Mouse (Mus musculus) intestine, embryonic 15.5 days (tissue): ENCODE data around the gene Ate1. TPM values are rescaled to one million over a fixed set of nuclear protein-coding genes. Genes with fewer than 3 reads are reported as not detected.
"Not testable (repeated sequence)": the region's sequence is repeated elsewhere in the genome, so short reads cannot be mapped to it uniquely, and the experiment has no call there.

Experiments used
- ATAC-seq: fragments of 200-750 bp; cut with Nextera tagmentation; 2 replicates; pipeline ENCODE4 v1.8.0; 2017; ENCODE audit warnings: moderate TSS enrichment, moderate library complexity
- H3K27ac ChIP-seq: fragments of 300-500 bp; sonication (generic); 2 replicates; pipeline ENCODE4 v1.5.1; 2015; ENCODE audit warnings: mild to moderate bottlenecking, inconsistent platforms
- H3K27me3 ChIP-seq: fragments of 300-500 bp; sonication (generic); replicated peaks from 2 replicates; pipeline ENCODE4 v1.6.1; 2015; ENCODE audit warnings: inconsistent platforms
- H3K36me3 ChIP-seq: fragments of 300-500 bp; sonication (generic); 2 replicates; pipeline ENCODE4 v1.6.1; 2015; ENCODE audit warnings: inconsistent platforms
- H3K4me1 ChIP-seq: fragments of 300-500 bp; sonication (generic); replicated peaks from 2 replicates; pipeline ENCODE4 v1.6.1; 2015; ENCODE audit warnings: inconsistent platforms
- H3K4me2 ChIP-seq: fragments of 300-500 bp; sonication (generic); replicated peaks from 2 replicates; pipeline ENCODE4 v1.6.1; 2015; ENCODE audit warnings: mild to moderate bottlenecking, inconsistent platforms
- H3K4me3 ChIP-seq: fragments of 300-500 bp; sonication (generic); replicated peaks from 2 replicates; pipeline ENCODE4 v1.5.1; 2015; ENCODE audit warnings: inconsistent platforms
- H3K9ac ChIP-seq: fragments of 300-500 bp; sonication (generic); 2 replicates; pipeline ENCODE4 v1.6.1; 2015; ENCODE audit warnings: inconsistent platforms
- H3K9me3 ChIP-seq: fragments of 300-500 bp; sonication (generic); 2 replicates; pipeline ENCODE4 v1.6.1; 2016; ENCODE audit warnings: inconsistent platforms
- WGBS: fragments of 180-500 bp; shearing (Covaris S2); methylation state at CpG from one replicate; pipeline ENCODE4 v1.1.7; 2015; 5-methylcytosine and 5-hydroxymethylcytosine counted together
- polyA plus RNA-seq: library from polyadenylated mRNA; unstranded; fragments of >200 nt; fragmentation: Nextera tagmentation; extraction: Ambion mirVana; gene quantifications from 2 replicates; pipeline ENCODE4 v1.2.1, GENCODE M21; 2015

Ate1 gene
- polyA plus RNA-seq, 1 experiment from 2014 or later = 57.5 TPM

DNA sequence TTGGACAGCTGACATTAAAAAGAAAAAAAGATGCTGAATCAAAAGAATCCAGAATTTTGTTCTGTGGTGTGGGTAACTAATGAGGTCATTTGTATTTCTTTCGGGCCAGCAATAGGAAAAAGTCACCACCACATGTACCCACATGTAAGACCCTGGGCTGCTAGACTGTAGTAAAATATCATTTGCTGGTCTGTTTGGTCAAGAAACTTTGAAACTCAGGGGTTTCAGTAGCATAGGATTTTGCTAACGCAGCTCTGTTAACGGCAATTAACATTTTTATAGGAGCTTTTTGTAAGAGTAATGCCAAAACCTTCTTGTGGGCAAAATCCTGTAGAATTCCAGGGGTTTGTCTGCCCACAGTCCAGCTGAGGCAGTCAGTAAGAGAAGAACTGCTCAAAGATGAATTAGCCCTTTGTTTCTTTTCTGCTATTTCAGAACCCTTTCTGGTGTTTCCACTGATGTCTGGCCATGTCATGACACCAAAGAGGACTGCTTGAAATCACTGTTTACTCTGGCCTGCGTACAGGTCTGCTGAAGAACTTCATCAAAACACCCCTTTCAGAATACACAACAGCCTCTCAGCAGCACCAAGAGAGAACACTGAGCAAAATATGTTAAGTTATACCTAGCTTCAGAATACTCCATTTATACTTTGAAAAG lies 64.5 kb downstream of the Ate1 start:
- Histone ChIP-seq H3K9ac (no peak overlapping the region), H3K27ac (no peak overlapping the region), H3K4me1 (no peaks in the 10 kb centered on the region), H3K9me3 (no peaks in the 10 kb centered on the region), H3K36me3 (peaks cover 5% of the 10 kb centered on the region; the same call in 1 of the 2 replicates), H3K27me3 (no peaks in the 10 kb centered on the region), H3K4me3 (no peak overlapping the region), H3K4me2 (no peak overlapping the region)
- WGBS = 79% methylated on average over 4 of the region's 4 CpGs
- no peak for ATAC-seq

DNA sequence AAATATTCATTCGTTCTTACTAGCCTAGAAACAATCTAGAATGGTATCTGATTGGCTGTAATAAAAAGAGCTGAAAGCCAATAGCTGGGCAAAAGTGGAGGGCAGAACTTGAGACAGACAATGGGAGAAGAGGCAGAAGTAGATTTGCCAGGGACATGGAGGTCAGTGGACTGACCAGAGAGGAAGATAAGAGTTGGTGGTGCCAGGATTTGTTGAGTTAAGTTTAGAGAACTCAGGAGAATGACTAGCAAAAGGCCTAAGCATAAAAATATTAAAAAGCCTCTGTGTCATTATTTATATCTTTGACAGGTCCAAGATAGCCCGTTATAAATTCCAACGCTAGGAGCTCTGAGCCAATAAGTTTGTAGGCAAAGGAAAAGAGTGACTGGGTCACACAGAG lies 65.9 kb downstream of the Ate1 start:
- no peak overlapping the region for H3K27ac ChIP-seq
- no peaks in the 10 kb centered on the region for H3K9me3 ChIP-seq
- no peaks in the 10 kb centered on the region for H3K27me3 ChIP-seq
- H3K4me1 ChIP-seq = no peaks in the 10 kb centered on the region
- H3K4me3 ChIP-seq = no peak overlapping the region
- H3K9ac ChIP-seq = no peak overlapping the region
- H3K4me2 ChIP-seq = no peak overlapping the region
- ATAC-seq = no peak
- peaks cover 6% of the 10 kb centered on the region; the same call in 1 of the 2 replicates for H3K36me3 ChIP-seq
- WGBS = 58% methylated on average over 3 of the region's 3 CpGs

- no peak for ATAC-seq
- Histone ChIP-seq H3K36me3 (no peaks in the 10 kb centered on the region), H3K27me3 (no peaks in the 10 kb centered on the region), H3K9ac (no peak overlapping the region), H3K27ac (peak overlapping the region; percentile 54; the same call in 1 of the 2 replicates), H3K9me3 (no peaks in the 10 kb centered on the region), H3K4me3 (no peak overlapping the region), H3K4me2 (no peak overlapping the region), H3K4me1 (no peaks in the 10 kb centered on the region)
- WGBS = 89% methylated on average over 5 of the region's 5 CpGs
Observed at GRCm38 (mm10) chr7:130435776-130436175, 84.4 kb downstream of the Ate1 start.

- Histone ChIP-seq H3K27ac (no peak overlapping the region), H3K9me3 (no peaks in the 10 kb centered on the region), H3K27me3 (no peaks in the 10 kb centered on the region), H3K4me1 (no peaks in the 10 kb centered on the region), H3K4me3 (no peak overlapping the region), H3K36me3 (no peaks in the 10 kb centered on the region), H3K9ac (no peak overlapping the region), H3K4me2 (no peak overlapping the region)
- WGBS = 95% methylated on average over 2 of the region's 2 CpGs
- ATAC-seq = no peak
Observed at GRCm38 (mm10) chr7:130432141-130432540, 88.0 kb downstream of the Ate1 start.

GRCm38 (mm10) chr7:130426586-130426985 lies 93.6 kb downstream of the Ate1 start:
- ATAC-seq = no peak
- H3K9ac ChIP-seq = no peak overlapping the region
- no peaks in the 10 kb centered on the region for H3K36me3 ChIP-seq
- no peak overlapping the region for H3K4me3 ChIP-seq
- H3K4me2 ChIP-seq = 0 out of 2 replicates have a peak overlapping the region, but pooled peaks have one; percentile 11
- 10% methylated on average over 5 of the region's 5 CpGs for WGBS
- H3K9me3 ChIP-seq = no peaks in the 10 kb centered on the region
- no peaks in the 10 kb centered on the region; the same call in 1 of the 2 replicates for H3K4me1 ChIP-seq
- no peaks in the 10 kb centered on the region for H3K27me3 ChIP-seq
- 0 out of 2 replicates have a peak overlapping the region, but pooled peaks have one; percentile 27 for H3K27ac ChIP-seq

- H3K9me3 ChIP-seq = no peaks in the 10 kb centered on the region
- H3K4me2 ChIP-seq = no peak overlapping the region
- H3K27me3 ChIP-seq = no peaks in the 10 kb centered on the region
- no peaks in the 10 kb centered on the region for H3K36me3 ChIP-seq
- no peak overlapping the region for H3K4me3 ChIP-seq
- no peak for ATAC-seq
- no peaks in the 10 kb centered on the region; the same call in 1 of the 2 replicates for H3K4me1 ChIP-seq
- H3K27ac ChIP-seq = no peak overlapping the region
- WGBS = 51% methylated on average over 2 of the region's 2 CpGs
- no peak overlapping the region for H3K9ac ChIP-seq
Observed at GRCm38 (mm10) chr7:130425991-130426390, 94.2 kb downstream of the Ate1 start.

GRCm38 (mm10) chr7:130419961-130420360 lies 100.2 kb downstream of the Ate1 start:
- Histone ChIP-seq H3K4me2 (no peak overlapping the region), H3K9me3 (no peaks in the 10 kb centered on the region), H3K4me3 (no peak overlapping the region), H3K27ac (no peak overlapping the region), H3K4me1 (no peaks in the 10 kb centered on the region), H3K27me3 (no peaks in the 10 kb centered on the region), H3K36me3 (no peaks in the 10 kb centered on the region), H3K9ac (no peak overlapping the region)
- no peak for ATAC-seq
- WGBS = 24% methylated on average over 1 of the region's 1 CpGs

DNA sequence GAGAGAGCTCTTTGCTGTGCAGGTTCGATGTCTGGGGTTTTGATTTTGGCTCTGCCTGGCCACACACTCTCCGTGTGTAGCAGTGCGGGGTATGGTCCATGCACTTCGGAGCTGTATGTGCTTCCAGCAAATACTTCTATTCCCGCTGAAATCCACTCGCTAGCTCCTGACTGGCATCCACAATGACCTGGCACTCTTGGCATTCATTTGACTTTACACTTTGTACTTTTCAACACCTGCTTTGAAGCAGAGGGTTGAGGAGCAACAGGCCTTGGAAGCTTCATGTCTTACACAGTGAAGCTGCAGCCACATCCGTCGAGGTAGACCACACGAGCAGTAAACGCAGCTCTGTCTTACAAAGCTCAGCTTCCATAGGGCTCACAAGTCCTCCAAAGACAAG lies 112.5 kb downstream of the Ate1 start:
- no peak overlapping the region for H3K4me3 ChIP-seq
- 62% methylated on average over 10 of the region's 10 CpGs for WGBS
- H3K4me1 ChIP-seq = peaks cover 2% of the 10 kb centered on the region; the same call in 1 of the 2 replicates
- no peaks in the 10 kb centered on the region for H3K9me3 ChIP-seq
- H3K4me2 ChIP-seq = no peak overlapping the region
- no peak for ATAC-seq
- peak overlapping the region; percentile 27; the same call in 1 of the 2 replicates for H3K27ac ChIP-seq
- no peaks in the 10 kb centered on the region for H3K36me3 ChIP-seq
- H3K27me3 ChIP-seq = no peaks in the 10 kb centered on the region
- H3K9ac ChIP-seq = no peak overlapping the region

GRCm38 (mm10) chr7:130403346-130403745 lies 116.8 kb downstream of the Ate1 start:
- H3K9me3 ChIP-seq = no peaks in the 10 kb centered on the region
- H3K27me3 ChIP-seq = no peaks in the 10 kb centered on the region
- ATAC-seq = no peak
- no peak overlapping the region for H3K9ac ChIP-seq
- no peaks in the 10 kb centered on the region for H3K4me1 ChIP-seq
- H3K27ac ChIP-seq = no peak overlapping the region
- H3K4me2 ChIP-seq = no peak overlapping the region
- WGBS = 87% methylated on average over 2 of the region's 2 CpGs
- H3K4me3 ChIP-seq = no peak overlapping the region
- H3K36me3 ChIP-seq = no peaks in the 10 kb centered on the region

GRCm38 (mm10) chr7:130394697-130395096 lies 125.5 kb downstream of the Ate1 start:
- Histone ChIP-seq H3K4me3 (no peak overlapping the region), H3K4me1 (no peaks in the 10 kb centered on the region), H3K4me2 (no peak overlapping the region), H3K36me3 (no peaks in the 10 kb centered on the region), H3K9me3 (no peaks in the 10 kb centered on the region), H3K9ac (no peak overlapping the region), H3K27ac (no peak overlapping the region), H3K27me3 (no peaks in the 10 kb centered on the region)
- 97% methylated on average over 2 of the region's 2 CpGs for WGBS
- no peak for ATAC-seq

GRCm38 (mm10) chr7:130390060-130390459 lies 130.1 kb downstream of the Ate1 start:
- not testable (repeated sequence) for H3K4me1 ChIP-seq, H3K9me3 ChIP-seq, H3K4me2 ChIP-seq, H3K4me3 ChIP-seq, H3K27ac ChIP-seq, H3K9ac ChIP-seq, H3K27me3 ChIP-seq, H3K36me3 ChIP-seq, ATAC-seq
- WGBS = 95% methylated on average over 1 of the region's 1 CpGs

- ATAC-seq = no peak
- H3K36me3 ChIP-seq = no peaks in the 10 kb centered on the region
- no peaks in the 10 kb centered on the region for H3K27me3 ChIP-seq
- no peaks in the 10 kb centered on the region for H3K4me1 ChIP-seq
- no peaks in the 10 kb centered on the region for H3K9me3 ChIP-seq
- no peak overlapping the region for H3K4me2 ChIP-seq
- no peak overlapping the region for H3K9ac ChIP-seq
- no peak overlapping the region for H3K4me3 ChIP-seq
- WGBS = 76% methylated on average over 3 of the region's 3 CpGs
- no peak overlapping the region for H3K27ac ChIP-seq
Observed at GRCm38 (mm10) chr7:130386308-130386707, 133.9 kb downstream of the Ate1 start.

GRCm38 (mm10) chr7:130385732-130386294 lies 134.4 kb downstream of the Ate1 start:
- 93% methylated on average over 8 of the region's 8 CpGs for WGBS
- H3K36me3 ChIP-seq = no peaks in the 10 kb centered on the region
- no peaks in the 10 kb centered on the region for H3K27me3 ChIP-seq
- no peak overlapping the region for H3K9ac ChIP-seq
- no peak overlapping the region for H3K4me3 ChIP-seq
- H3K4me1 ChIP-seq = no peaks in the 10 kb centered on the region
- no peak overlapping the region for H3K27ac ChIP-seq
- H3K9me3 ChIP-seq = no peaks in the 10 kb centered on the region
- no peak overlapping the region for H3K4me2 ChIP-seq
- no peak for ATAC-seq
